Mouse (Mus musculus) megakaryocyte progenitor cell, adult 5-6 weeks (primary cell): ENCODE results near the gene Spef1. TPM values are rescaled to one million over a fixed set of nuclear protein-coding genes. Genes with fewer than 3 reads are reported as not detected.

Experiments used
- ATAC-seq: replicated peaks from 2 replicates; pipeline ENCODE4 v1.8.0; 2016; ENCODE audit warnings: mild to moderate bottlenecking, moderate TSS enrichment, inconsistent platforms; ENCODE audit not compliant: poor library complexity
- total RNA-seq, 2 experiments: library from RNA; stranded (forward) in 1 of 2; stranded (reverse) in 1 of 2; fragments of 157-497, 149-512 nt in 1 of 2; fragments of 200-1000 nt in 1 of 2; gene quantifications; 2 replicates each; pipeline versions ENCODE4 v1.2.3 to v1.2.4; 2015 to 2017

Gene Spef1
- total RNA-seq, 2 experiments from 2014 or later: 0.72 to 2.0 TPM

GRCm38 (mm10) chr2:131175286-131175944 is 11.7 kb downstream of the Spef1 start:
- ATAC-seq: no peak

- peak; percentile 69 for ATAC-seq
Measured at GRCm38 (mm10) chr2:131174700-131175099, 12.4 kb downstream of the Spef1 start.

DNA sequence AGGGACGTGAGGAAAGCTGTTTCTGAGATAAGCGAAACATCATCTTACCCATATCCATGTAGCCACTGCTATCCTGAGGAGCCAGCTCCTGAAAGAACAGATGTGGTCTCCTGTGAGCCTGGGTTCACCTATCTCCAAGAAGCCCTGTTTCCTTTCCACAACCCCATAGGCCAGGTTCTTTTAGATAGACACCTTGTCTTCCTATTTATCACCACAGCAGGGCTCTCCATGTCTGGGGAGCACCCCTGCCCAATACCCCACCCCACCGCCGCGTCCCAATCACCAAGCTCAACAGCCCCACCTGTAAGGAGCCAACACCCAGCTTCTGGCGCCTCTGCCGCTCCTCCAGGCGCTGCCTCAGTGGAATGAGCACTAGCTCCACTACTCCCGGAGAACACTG is 14.8 kb downstream of the Spef1 start:
- 0 out of 2 replicates have a peak, but pooled peaks have one; percentile 13 for ATAC-seq

DNA sequence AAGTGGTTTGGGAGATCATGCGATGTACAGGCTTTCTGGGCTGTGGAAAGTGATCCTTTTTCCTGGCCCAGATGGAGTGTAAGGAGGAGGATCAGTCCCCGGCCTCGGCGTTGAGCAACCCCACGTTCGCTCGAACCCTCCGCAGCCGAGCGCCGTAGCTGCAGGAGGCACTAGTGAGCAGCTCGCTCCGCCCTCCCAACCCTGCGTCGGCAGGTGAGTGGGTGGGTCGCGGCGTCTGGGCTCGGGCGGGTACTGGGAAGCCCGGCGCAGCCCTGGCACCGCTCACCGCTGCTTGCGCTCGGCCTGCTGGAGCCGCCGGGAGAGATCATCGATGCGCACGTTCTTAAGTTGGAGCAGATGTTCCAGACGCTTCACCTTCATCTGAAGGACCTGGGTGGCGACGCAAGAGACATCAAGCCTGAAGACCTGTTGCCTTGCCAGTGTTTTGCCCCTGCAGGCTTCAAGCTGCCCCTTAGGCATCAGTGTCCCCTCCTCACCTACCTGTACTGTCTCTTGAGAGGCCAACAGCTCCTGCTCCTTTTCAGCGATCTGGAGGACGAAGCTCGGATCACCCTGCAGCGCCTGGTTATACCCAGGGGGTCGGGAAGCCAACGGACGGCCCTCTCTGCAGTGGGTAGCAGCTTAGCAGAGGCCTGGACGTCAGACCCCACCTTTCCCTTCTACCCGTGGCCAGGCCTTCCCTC is 15.5 kb downstream of the Spef1 start:
- peak; percentile 11; the same call in 1 of the 2 replicates for ATAC-seq

GRCm38 (mm10) chr2:131170936-131171335 is 16.1 kb downstream of the Spef1 start:
- no peak for ATAC-seq

DNA sequence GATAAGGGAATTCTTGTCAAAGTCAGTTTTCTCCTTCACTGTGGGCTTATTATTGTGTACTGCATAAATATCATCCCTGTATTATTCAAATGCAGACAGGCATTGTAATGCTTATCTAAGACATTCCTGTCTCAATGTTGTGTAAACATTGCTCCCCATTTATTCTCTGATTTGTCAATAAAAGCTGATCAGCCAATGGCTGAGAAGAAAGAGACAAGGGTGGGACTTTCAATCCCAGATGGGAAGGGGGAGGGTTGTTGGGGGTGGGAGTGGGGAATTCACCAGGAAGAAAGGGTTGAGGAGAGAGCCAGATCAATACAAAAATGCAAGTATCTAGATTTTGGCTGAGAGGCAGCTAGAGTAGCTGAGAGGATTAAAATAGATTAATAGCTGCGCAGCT is 18.2 kb downstream of the Spef1 start:
- no peak for ATAC-seq

DNA sequence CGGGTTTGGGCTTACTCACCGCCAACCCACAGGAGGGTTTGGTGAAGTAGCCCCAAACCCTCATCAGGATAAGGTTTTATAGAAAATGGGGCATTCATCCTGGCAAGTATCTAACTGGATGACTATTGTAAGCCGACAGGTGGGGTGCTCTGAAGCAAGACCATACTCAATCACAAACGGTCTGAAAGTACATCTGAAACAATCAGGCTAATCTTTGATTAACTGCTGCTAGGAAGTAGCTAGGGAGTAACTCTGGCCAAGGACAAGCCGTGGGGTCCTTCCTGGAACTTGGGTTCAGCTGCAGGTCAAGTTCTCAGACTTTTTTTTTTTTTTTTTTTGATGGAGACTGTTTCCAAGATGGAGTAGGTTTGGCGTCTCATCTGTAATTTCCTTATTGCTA is 19.1 kb downstream of the Spef1 start:
- ATAC-seq: no peak

DNA sequence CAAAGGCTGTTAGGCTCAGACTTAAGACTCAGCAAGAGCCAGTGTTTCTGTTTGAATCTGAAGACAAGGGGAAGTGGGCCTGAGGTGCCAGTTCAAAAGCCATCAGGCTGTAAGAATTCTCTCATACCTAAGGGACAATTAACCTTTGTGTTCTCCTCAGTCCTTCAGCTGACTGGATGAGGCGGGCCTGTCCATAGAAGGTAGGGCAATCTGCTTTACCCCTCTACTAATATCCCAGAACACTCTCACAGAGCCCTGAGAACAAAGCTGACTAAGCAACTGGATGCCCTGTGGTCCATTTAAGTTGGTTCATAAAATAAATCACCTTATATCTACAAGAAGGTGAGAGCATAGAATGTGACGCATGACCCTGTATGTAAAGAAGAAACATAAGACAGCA is 20.9 kb downstream of the Spef1 start:
- no peak for ATAC-seq

DNA sequence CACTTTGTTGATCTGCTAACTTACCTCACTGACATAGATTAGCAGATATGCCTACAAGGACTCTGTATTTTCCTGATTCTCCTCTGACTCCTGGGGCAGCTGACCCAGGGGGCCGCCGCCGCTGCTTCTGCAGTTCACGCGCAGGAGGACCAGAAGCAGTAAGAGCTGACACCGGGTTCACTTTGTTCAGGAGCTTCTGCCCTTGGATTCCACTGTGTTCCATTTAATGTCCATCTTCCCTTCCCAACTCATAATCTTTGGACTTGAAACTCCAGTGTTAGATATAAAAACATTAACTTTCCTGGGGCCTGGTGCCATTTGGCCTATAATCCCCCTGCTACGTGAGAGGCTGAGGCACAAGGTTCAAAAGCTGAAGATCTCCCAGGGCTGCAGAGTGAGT is 23.2 kb downstream of the Spef1 start:
- no peak for ATAC-seq

- ATAC-seq: peak; percentile 27; the same call in 1 of the 2 replicates
Measured at GRCm38 (mm10) chr2:131160671-131161111, 26.4 kb downstream of the Spef1 start.

- peak; percentile 93 for ATAC-seq
Measured at GRCm38 (mm10) chr2:131159938-131160581, 27.0 kb downstream of the Spef1 start, which contains the start of gene 1700037H04Rik. TSS of gene 1700037H04Rik (minus strand) at chr2:131160081.

DNA sequence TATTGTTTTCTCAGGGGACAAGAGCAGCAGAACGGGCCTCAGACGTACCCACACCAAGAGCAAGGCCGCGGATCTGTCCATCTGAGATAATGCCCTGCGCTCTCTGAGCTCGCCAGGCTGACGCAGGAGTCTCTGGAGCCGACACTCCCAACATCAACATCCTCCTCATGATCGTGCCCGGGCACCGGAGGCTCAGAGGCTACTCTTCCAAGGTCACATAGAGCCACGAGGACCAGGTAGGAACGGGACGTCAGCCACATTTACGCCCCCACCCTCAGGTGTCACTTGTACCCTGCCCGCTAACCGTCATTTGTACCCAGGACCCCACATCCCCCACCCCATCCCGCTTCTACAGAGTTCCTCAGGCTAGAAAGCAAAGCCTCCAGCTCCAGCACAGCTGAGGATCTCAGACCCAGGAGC is 27.6 kb downstream of the Spef1 start:
- ATAC-seq: peak; percentile 59

- ATAC-seq: no peak
Measured at GRCm38 (mm10) chr2:131156987-131157386, 30.1 kb downstream of the Spef1 start.

- no peak for ATAC-seq
Measured at GRCm38 (mm10) chr2:131154036-131154435, 33.0 kb downstream of the Spef1 start.

- peak; percentile 90 for ATAC-seq
Measured at GRCm38 (mm10) chr2:131152166-131152730, 34.8 kb downstream of the Spef1 start.

DNA sequence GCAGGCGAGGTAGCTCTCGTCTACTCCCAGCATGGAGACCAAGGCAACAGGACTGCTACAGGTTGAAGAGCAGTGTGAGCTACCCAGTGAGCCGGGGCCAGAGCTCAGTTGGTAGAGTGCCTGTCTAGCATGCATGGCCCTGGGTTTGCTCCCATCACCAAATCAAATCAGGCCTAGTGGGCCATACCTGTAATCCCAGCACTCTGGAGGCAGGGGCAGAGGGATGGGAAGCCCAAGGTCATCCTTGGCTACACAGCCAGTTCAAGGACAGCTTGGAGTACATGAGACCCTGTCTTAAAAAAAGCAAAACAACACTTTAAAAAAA is 37.9 kb downstream of the Spef1 start:
- ATAC-seq: no peak

GRCm38 (mm10) chr2:131148353-131149253 is 38.5 kb downstream of the Spef1 start:
- no peak for ATAC-seq

DNA sequence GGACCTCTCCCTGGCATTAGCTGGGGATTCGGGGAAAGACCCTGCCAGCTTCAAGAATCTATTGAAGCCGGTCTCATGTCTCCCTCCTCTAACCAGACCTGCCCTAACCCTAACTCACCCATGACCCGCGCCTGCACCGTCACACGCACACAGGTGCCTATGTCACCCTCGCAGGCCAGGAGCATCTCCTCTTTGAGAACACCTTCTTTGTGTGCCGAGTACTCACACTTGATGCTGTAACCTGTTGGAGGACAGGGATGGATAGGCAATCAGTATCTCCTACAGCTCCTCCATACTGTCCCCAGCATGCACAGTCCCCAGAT is 40.1 kb downstream of the Spef1 start:
- no peak for ATAC-seq

DNA sequence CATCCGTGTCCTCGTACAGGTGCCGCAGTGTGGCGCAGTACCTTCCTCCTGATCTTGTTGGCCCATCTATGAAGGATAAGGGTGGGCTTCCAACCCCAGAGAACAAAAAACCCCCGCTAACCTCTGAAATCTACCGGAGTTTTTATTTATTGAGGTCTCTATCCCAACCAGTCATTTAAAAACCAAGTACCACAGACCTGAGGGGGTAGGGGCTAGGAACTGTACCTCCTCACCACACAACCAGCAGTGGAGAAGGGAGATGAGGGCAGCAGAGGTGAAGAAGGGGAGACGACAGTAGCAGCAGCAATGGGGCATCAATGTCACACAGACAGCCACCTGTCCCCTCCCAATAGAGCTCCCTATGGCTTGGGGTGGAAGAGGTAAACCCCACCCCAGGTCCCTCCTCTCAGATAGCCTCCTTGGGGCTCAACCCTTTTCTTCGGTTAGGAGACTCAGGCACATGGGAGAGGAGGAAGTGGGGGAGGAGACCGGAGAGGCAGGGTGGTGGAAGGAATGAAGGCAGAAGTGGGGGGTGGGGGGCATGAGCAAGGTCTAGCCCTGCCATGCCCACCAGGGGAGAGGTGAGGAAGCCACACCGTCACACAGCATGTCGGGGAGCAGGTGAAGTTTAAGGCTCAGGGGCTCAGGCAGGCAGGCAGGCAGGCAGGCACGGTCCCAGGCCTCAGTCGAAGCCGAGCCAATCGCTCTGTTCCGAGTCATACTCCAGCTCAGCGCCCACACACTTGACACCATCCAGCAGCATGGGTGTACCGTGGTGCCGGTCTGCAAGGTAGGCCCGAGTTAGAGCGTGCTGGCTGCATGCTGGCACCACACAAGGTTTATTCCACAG is 40.7 kb downstream of the Spef1 start:
- no peak for ATAC-seq

DNA sequence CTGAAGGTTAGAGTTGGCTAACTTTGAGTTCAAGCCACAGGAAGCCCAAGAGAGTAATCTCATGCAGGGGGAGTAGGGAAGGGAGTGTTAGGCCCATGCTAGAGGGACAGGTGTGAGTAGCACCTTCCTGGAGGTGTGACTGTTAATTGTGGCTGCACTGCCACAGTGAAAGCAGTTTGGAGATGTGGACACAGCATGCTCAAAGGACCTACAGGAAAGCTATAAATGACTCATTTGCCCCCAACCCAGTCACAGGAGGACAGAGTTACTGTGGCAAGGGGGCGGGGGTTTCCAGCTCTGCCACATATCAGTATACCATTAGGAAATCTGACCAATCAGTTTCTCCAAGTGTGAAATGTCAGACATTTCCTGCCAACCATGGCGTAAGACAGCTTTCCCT is 41.5 kb downstream of the Spef1 start:
- no peak for ATAC-seq
